Mouse (Mus musculus) kidney, embryonic 16.5 days (tissue): ENCODE measurements around the gene Gpr107. TPM values are rescaled to one million over a fixed set of nuclear protein-coding genes. Genes with fewer than 3 reads are reported as not detected.

ENCODE experiments used
- ATAC-seq: fragments of 200-750 bp; cut with Nextera tagmentation; 2 replicates; pipeline ENCODE4 v1.8.0; 2017; ENCODE audit warnings: moderate TSS enrichment; ENCODE audit not compliant: low FRiP score, low TSS enrichment
- H3K27ac ChIP-seq: fragments of 300-500 bp; sonication (generic); 2 replicates; pipeline ENCODE4 v1.5.1; 2014; ENCODE audit warnings: low read length
- H3K27me3 ChIP-seq: fragments of 300-500 bp; sonication (generic); 2 replicates; pipeline ENCODE4 v1.6.1; 2014; ENCODE audit warnings: low read length, control low read depth, mixed read lengths; ENCODE audit not compliant: insufficient read depth
- H3K36me3 ChIP-seq: fragments of 300-500 bp; sonication (generic); 2 replicates; pipeline ENCODE4 v1.6.1; 2014; ENCODE audit warnings: low read length, control low read depth, mixed read lengths; ENCODE audit not compliant: insufficient read depth
- H3K4me1 ChIP-seq: fragments of 300-500 bp; sonication (generic); 2 replicates; pipeline ENCODE4 v1.6.1; 2014; ENCODE audit warnings: low read length, control low read depth, mixed read lengths; ENCODE audit not compliant: insufficient read depth
- H3K4me2 ChIP-seq: fragments of 300-500 bp; sonication (generic); replicated peaks from 2 replicates; pipeline ENCODE4 v1.6.1; 2014; ENCODE audit warnings: low read depth, low read length
- H3K4me3 ChIP-seq: fragments of 300-500 bp; sonication (generic); 2 replicates; pipeline ENCODE4 v1.5.1; 2014; ENCODE audit warnings: mild to moderate bottlenecking, low read length
- H3K9ac ChIP-seq: fragments of 300-500 bp; sonication (generic); replicated peaks from 2 replicates; pipeline ENCODE4 v1.6.1; 2014; ENCODE audit warnings: low read length
- H3K9me3 ChIP-seq: fragments of 300-500 bp; sonication (generic); 2 replicates; pipeline ENCODE4 v1.6.1; 2016; ENCODE audit warnings: low read length, control low read depth
- WGBS: fragments of 180-500 bp; shearing (Covaris S2); extraction: QIAGEN DNeasy Blood & Tissue Kit; methylation state at CpG from one replicate; pipeline ENCODE4 v1.1.7; 2014; 5-methylcytosine and 5-hydroxymethylcytosine counted together
- polyA plus RNA-seq: library from polyadenylated mRNA; unstranded; fragments of >200 nt; fragmentation: Nextera tagmentation; extraction: Ambion mirVana; gene quantifications from 2 replicates; pipeline ENCODE4 v1.2.1, GENCODE M21; 2015

Gene Gpr107
- polyA plus RNA-seq, 1 experiment from 2014 or later = 38.3 TPM

DNA sequence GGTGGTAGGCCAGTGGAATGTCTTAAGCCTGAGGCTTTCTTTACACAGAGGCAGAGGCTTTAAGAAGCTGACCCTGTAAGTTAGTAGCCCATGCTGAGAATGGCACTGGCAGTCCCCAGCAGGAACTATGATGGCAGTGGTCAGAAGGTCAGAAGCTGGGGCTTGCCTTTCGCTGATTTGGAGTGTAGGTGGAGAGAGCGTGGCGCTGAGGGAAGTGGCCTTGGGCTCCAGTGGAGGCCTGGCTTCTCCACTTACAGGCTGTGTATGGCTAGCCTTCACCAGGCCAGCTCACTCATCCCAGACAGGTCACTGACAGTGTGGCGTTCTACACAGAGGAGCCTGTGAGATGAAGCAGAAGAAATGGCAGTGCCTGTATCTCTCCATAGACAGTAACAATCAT lies 50.8 kb downstream of the Gpr107 start:
- no peaks in the 10 kb centered on the region for H3K9me3 ChIP-seq
- H3K4me3 ChIP-seq = no peak overlapping the region
- ATAC-seq = peak; percentile 25; the same call in 1 of the 2 replicates
- H3K27ac ChIP-seq = peak overlapping the region; percentile 84
- peaks cover 29% of the 10 kb centered on the region for H3K4me1 ChIP-seq
- H3K9ac ChIP-seq = peak overlapping the region; percentile 33; the same call in 1 of the 2 replicates
- H3K4me2 ChIP-seq = no peak overlapping the region
- H3K36me3 ChIP-seq = peaks cover 8% of the 10 kb centered on the region; the same call in 1 of the 2 replicates
- 37% methylated on average over 4 of the region's 4 CpGs for WGBS
- no peaks in the 10 kb centered on the region for H3K27me3 ChIP-seq

DNA sequence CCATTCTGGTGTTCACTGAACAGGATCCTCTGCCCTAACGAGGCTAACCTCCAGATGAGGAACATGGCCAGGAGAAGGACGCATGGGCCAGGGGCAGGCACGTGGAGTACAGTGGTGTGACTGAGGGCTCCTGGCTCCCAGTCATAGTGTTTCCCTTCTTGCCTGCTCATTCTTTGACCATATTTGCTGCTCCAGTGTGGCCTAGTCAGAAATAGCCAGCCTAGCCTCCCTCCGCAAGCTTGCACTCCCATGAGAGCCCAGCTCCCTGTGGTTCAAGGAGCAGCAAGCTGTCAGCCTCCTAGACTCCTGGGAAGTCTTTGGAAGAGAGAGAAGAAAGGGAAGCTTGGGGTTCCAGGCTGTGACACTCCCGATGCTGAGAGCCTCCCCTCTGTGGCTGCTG lies 52.6 kb downstream of the Gpr107 start:
- Histone ChIP-seq H3K9me3 (no peaks in the 10 kb centered on the region), H3K36me3 (peaks cover 18% of the 10 kb centered on the region), H3K27me3 (no peaks in the 10 kb centered on the region), H3K9ac (0 out of 2 replicates have a peak overlapping the region, but pooled peaks have one; percentile 10), H3K27ac (no peak overlapping the region), H3K4me3 (no peak overlapping the region), H3K4me1 (peaks cover 29% of the 10 kb centered on the region), H3K4me2 (no peak overlapping the region)
- 86% methylated on average over 5 of the region's 5 CpGs for WGBS
- no peak for ATAC-seq

DNA sequence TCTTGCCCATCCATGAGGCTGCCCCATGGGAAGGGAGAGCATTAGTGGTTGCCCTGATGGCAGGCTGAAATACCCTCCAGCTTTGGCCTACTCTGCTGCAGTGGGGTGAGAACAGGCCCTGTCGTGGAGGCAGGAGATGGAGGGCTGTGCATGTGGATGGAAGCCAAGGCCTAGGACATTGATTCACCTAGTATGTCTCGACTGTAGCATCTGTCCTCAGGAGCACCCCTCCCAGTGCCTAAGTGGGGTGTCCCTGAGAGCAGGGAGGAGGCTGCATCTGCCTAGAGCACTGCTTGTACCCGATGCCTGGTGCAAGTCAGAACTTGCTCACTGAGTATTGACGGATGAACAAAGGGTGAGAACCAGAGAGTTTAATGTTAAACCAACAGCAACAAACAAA lies 54.1 kb downstream of the Gpr107 start:
- Histone ChIP-seq H3K4me3 (no peak overlapping the region), H3K4me2 (no peak overlapping the region), H3K36me3 (peaks cover 23% of the 10 kb centered on the region), H3K9ac (no peak overlapping the region), H3K27me3 (no peaks in the 10 kb centered on the region), H3K27ac (no peak overlapping the region), H3K4me1 (peaks cover 27% of the 10 kb centered on the region), H3K9me3 (no peaks in the 10 kb centered on the region)
- 83% methylated on average over 4 of the region's 4 CpGs for WGBS
- ATAC-seq = no peak

DNA sequence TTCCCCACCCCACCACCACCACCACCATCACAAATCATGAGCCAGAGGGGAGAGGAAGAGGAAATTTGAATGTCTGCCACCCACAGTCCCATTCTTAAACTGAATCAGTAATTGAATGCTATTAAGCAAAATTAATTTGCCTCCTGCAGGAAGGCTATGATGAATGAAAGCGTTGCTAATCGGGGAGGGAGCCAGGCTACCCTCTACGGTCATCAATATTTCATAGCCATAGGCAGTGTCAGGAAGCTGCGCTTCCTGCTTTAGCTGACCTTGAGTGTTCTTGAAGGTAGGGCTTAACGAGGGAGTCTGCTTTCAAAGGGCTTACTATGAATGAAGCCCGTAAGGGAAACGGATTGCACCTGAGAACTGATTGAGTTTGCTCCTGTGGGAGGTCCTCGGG lies 54.8 kb downstream of the Gpr107 start:
- Histone ChIP-seq H3K4me1 (peaks cover 21% of the 10 kb centered on the region), H3K27me3 (no peaks in the 10 kb centered on the region), H3K4me3 (no peak overlapping the region), H3K36me3 (peaks cover 27% of the 10 kb centered on the region), H3K4me2 (no peak overlapping the region), H3K9ac (no peak overlapping the region), H3K27ac (no peak overlapping the region), H3K9me3 (no peaks in the 10 kb centered on the region)
- no peak for ATAC-seq
- 49% methylated on average over 8 of the region's 8 CpGs for WGBS

GRCm38 (mm10) chr2:31208544-31209142 lies 56.5 kb downstream of the Gpr107 start:
- ATAC-seq = no peak
- no peaks in the 10 kb centered on the region for H3K27me3 ChIP-seq
- WGBS = 89% methylated on average over 13 of the region's 13 CpGs
- H3K27ac ChIP-seq = no peak overlapping the region
- no peaks in the 10 kb centered on the region for H3K9me3 ChIP-seq
- peaks cover 5% of the 10 kb centered on the region; the same call in 1 of the 2 replicates for H3K4me1 ChIP-seq
- no peak overlapping the region for H3K9ac ChIP-seq
- no peak overlapping the region for H3K4me2 ChIP-seq
- no peak overlapping the region for H3K4me3 ChIP-seq
- H3K36me3 ChIP-seq = peaks cover 30% of the 10 kb centered on the region

DNA sequence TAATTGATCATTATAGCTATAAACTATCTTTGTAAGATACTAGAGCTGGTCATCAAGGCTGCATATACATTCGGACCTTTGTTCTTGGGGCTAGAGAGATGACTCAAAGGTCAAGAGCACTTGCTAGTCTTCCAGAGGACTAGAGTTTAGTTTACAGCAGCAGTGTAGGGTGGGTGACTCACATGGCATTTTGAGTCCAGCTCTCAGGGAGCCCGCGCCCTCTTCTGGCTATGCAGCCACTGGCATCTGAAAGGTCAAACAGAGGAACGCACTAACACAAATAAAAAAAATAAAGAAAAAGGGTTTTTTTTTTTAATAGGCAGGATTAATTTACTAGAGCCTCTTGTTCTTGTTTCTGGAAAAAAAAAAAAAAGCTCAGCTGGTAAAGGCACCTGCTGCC lies 57.4 kb downstream of the Gpr107 start:
- Histone ChIP-seq H3K4me2 (no peak overlapping the region), H3K9me3 (no peaks in the 10 kb centered on the region), H3K27me3 (no peaks in the 10 kb centered on the region), H3K4me1 (no peaks in the 10 kb centered on the region; the same call in 1 of the 2 replicates), H3K9ac (no peak overlapping the region), H3K4me3 (no peak overlapping the region), H3K27ac (no peak overlapping the region), H3K36me3 (peaks cover 38% of the 10 kb centered on the region)
- 82% methylated on average over 4 of the region's 4 CpGs for WGBS
- no peak for ATAC-seq

- Histone ChIP-seq H3K4me3 (no peak overlapping the region), H3K4me2 (no peak overlapping the region), H3K36me3 (peaks cover 46% of the 10 kb centered on the region), H3K9me3 (no peaks in the 10 kb centered on the region), H3K27ac (no peak overlapping the region), H3K27me3 (no peaks in the 10 kb centered on the region), H3K9ac (no peak overlapping the region), H3K4me1 (no peaks in the 10 kb centered on the region; the same call in 1 of the 2 replicates)
- WGBS = 65% methylated on average over 11 of the region's 11 CpGs
- ATAC-seq = no peak
Observed at GRCm38 (mm10) chr2:31210144-31210847, 58.2 kb downstream of the Gpr107 start.

DNA sequence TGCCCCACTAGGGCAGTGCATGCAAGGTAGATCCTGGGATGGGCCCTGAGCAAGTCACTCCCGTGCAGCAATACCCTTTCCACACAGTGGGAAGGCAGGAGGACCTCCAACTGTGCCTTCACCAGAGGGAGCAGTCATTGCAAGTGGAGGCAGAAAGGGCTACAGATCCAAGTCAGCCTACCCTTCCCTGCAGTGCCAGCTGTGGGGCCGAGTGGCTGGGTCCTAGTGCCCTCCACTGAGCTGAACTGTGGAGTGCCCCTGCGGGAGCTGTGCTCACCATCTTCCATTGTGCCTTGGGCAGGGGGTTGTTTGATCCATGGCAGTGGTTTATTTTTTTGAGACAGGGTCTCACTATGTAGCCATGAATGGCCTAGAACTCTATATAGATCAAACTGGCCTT lies 59.1 kb downstream of the Gpr107 start:
- WGBS = 74% methylated on average over 3 of the region's 3 CpGs
- Histone ChIP-seq H3K27ac (no peak overlapping the region), H3K4me1 (no peaks in the 10 kb centered on the region; the same call in 1 of the 2 replicates), H3K27me3 (no peaks in the 10 kb centered on the region), H3K9ac (no peak overlapping the region), H3K4me2 (no peak overlapping the region), H3K9me3 (no peaks in the 10 kb centered on the region), H3K36me3 (peaks cover 50% of the 10 kb centered on the region), H3K4me3 (no peak overlapping the region)
- ATAC-seq = no peak

- 81% methylated on average over 16 of the region's 16 CpGs for WGBS
- Histone ChIP-seq H3K36me3 (peaks cover 34% of the 10 kb centered on the region), H3K4me3 (no peak overlapping the region)
Observed at GRCm38 (mm10) chr2:31214211-31214796, 62.2 kb downstream of the Gpr107 start.

GRCm38 (mm10) chr2:31218611-31219010 lies 66.5 kb downstream of the Gpr107 start:
- Histone ChIP-seq H3K4me3 (no peak overlapping the region), H3K9ac (no peak overlapping the region), H3K27me3 (no peaks in the 10 kb centered on the region), H3K4me1 (no peaks in the 10 kb centered on the region), H3K36me3 (peaks cover 20% of the 10 kb centered on the region; the same call in 1 of the 2 replicates), H3K9me3 (no peaks in the 10 kb centered on the region), H3K27ac (no peak overlapping the region), H3K4me2 (no peak overlapping the region)
- 82% methylated on average over 3 of the region's 3 CpGs for WGBS
- no peak for ATAC-seq

More at GRCm38 (mm10) chr2:31214211-31214796, 62.2 kb downstream of the Gpr107 start:
- Histone ChIP-seq H3K27ac (no peak overlapping the region), H3K4me2 (no peak overlapping the region), H3K9ac (no peak overlapping the region), H3K9me3 (no peaks in the 10 kb centered on the region), H3K4me1 (no peaks in the 10 kb centered on the region), H3K27me3 (no peaks in the 10 kb centered on the region)
- ATAC-seq = no peak
